Mouse (Mus musculus) small intestine, adult 2 months (tissue): ENCODE measurements around the gene Slc22a15. TPM values are rescaled to one million over a fixed set of nuclear protein-coding genes. Genes with fewer than 3 reads are reported as not detected.

ENCODE experiments used
- H3K27ac ChIP-seq: fragments of 200-500 bp; 2 replicates; pipeline ENCODE4 v1.5.1; 2012; ENCODE audit warnings: low read depth, low read length, control low read depth, inconsistent platforms; ENCODE audit not compliant: insufficient read depth
- H3K27me3 ChIP-seq: fragments of 200-500 bp; 2 replicates; pipeline ENCODE4 v1.6.1; 2012; ENCODE audit warnings: mild to moderate bottlenecking, moderate library complexity, low read length, inconsistent platforms; ENCODE audit not compliant: control insufficient read depth, insufficient read depth
- H3K36me3 ChIP-seq: fragments of 200-500 bp; 2 replicates; pipeline ENCODE4 v1.6.1; 2012; ENCODE audit warnings: mild to moderate bottlenecking, low read length, control low read depth, inconsistent platforms; ENCODE audit not compliant: control insufficient read depth, insufficient read depth
- H3K4me1 ChIP-seq: fragments of 200-500 bp; 2 replicates; pipeline ENCODE4 v1.6.1; 2012; ENCODE audit warnings: low read length, inconsistent platforms, mixed read lengths; ENCODE audit not compliant: control insufficient read depth, insufficient read depth, insufficient read length
- H3K4me3 ChIP-seq: fragments of 200-500 bp; 2 replicates; pipeline ENCODE4 v1.5.1; 2012; ENCODE audit warnings: low read depth, mild to moderate bottlenecking, control low read depth, inconsistent platforms, low read length, moderate library complexity
- CTCF ChIP-seq: fragments of 200-500 bp; IDR thresholded peaks from 2 replicates; pipeline ENCODE4 v1.5.1; 2012; ENCODE audit warnings: low read depth, mild to moderate bottlenecking, control low read depth, inconsistent platforms, low read length, moderate library complexity, mixed read lengths; ENCODE audit not compliant: insufficient replicate concordance, insufficient read length; ENCODE audit errors: extremely low read depth
- POLR2A ChIP-seq: fragments of 200-500 bp; IDR thresholded peaks from 2 replicates; pipeline ENCODE4 v1.6.1; 2012; ENCODE audit warnings: low read depth, mild to moderate bottlenecking, control low read depth, inconsistent platforms, low read length, moderate library complexity
- WGBS: fragments of 180-500 bp; shearing (Covaris S2); methylation state at CpG from one replicate; pipeline ENCODE4 v1.1.7; 2018; 5-methylcytosine and 5-hydroxymethylcytosine counted together
- polyA plus RNA-seq: library from polyadenylated mRNA; depleted of rRNA; stranded (reverse); fragments of >200 nt; gene quantifications from 2 replicates; pipeline ENCODE4 v1.2.3, GENCODE M21; 2012

Gene Slc22a15
- polyA plus RNA-seq, 1 experiment, result 4.9 TPM

- H3K4me3 ChIP-seq, result no peak overlapping the region
- 76% methylated on average over 5 of the region's 5 CpGs for WGBS
- no peaks in the 10 kb centered on the region for H3K27me3 ChIP-seq
- H3K36me3 ChIP-seq, result 0 out of 2 replicates have a peak, but pooled peaks cover 3% of the 10 kb centered on the region
- no peak for TF ChIP-seq POLR2A
- no peak overlapping the region for H3K27ac ChIP-seq
- peaks cover 6% of the 10 kb centered on the region; the same call in 1 of the 2 replicates for H3K4me1 ChIP-seq
Measured at GRCm38 (mm10) chr3:101916525-101916924, 7.7 kb downstream of the Slc22a15 start.

- TF ChIP-seq POLR2A, result no peak
- TF ChIP-seq CTCF, result no peak
- no peak overlapping the region for H3K27ac ChIP-seq
- H3K27me3 ChIP-seq, result no peaks in the 10 kb centered on the region
- no peak overlapping the region for H3K4me3 ChIP-seq
- peaks cover 3% of the 10 kb centered on the region; the same call in 1 of the 2 replicates for H3K36me3 ChIP-seq
- 77% methylated on average over 14 of the region's 14 CpGs for WGBS
- H3K4me1 ChIP-seq, result peaks cover 6% of the 10 kb centered on the region; the same call in 1 of the 2 replicates
Measured at GRCm38 (mm10) chr3:101915048-101915801, 9.0 kb downstream of the Slc22a15 start.

- Histone ChIP-seq H3K27ac (no peak overlapping the region), H3K4me1 (peaks cover 6% of the 10 kb centered on the region; the same call in 1 of the 2 replicates), H3K36me3 (peaks cover 3% of the 10 kb centered on the region; the same call in 1 of the 2 replicates), H3K27me3 (no peaks in the 10 kb centered on the region), H3K4me3 (no peak overlapping the region)
- 84% methylated on average over 5 of the region's 5 CpGs for WGBS
- TF ChIP-seq POLR2A, result no peak
- no peak for TF ChIP-seq CTCF
Measured at GRCm38 (mm10) chr3:101914266-101914665, 10.0 kb downstream of the Slc22a15 start.

GRCm38 (mm10) chr3:101912041-101912440 lies 12.2 kb downstream of the Slc22a15 start:
- 86% methylated on average over 6 of the region's 6 CpGs for WGBS
- no peaks in the 10 kb centered on the region for H3K4me1 ChIP-seq
- no peak overlapping the region for H3K4me3 ChIP-seq
- peaks cover 3% of the 10 kb centered on the region; the same call in 1 of the 2 replicates for H3K36me3 ChIP-seq
- H3K27me3 ChIP-seq, result no peaks in the 10 kb centered on the region
- H3K27ac ChIP-seq, result no peak overlapping the region
- TF ChIP-seq CTCF (no peak), POLR2A (no peak)

GRCm38 (mm10) chr3:101907049-101907448 lies 17.2 kb downstream of the Slc22a15 start:
- no peak overlapping the region for H3K4me3 ChIP-seq
- no peaks in the 10 kb centered on the region for H3K27me3 ChIP-seq
- TF ChIP-seq CTCF (no peak), POLR2A (no peak)
- H3K27ac ChIP-seq, result no peak overlapping the region
- H3K4me1 ChIP-seq, result no peaks in the 10 kb centered on the region
- H3K36me3 ChIP-seq, result no peaks in the 10 kb centered on the region; the same call in 1 of the 2 replicates
- WGBS, result 49% methylated on average over 2 of the region's 2 CpGs

GRCm38 (mm10) chr3:101904776-101905175 lies 19.5 kb downstream of the Slc22a15 start:
- no peak for TF ChIP-seq CTCF
- no peak for TF ChIP-seq POLR2A
- Histone ChIP-seq H3K36me3 (no peaks in the 10 kb centered on the region), H3K27me3 (no peaks in the 10 kb centered on the region), H3K4me1 (no peaks in the 10 kb centered on the region), H3K4me3 (no peak overlapping the region), H3K27ac (no peak overlapping the region)
- WGBS, result 86% methylated on average over 7 of the region's 7 CpGs

GRCm38 (mm10) chr3:101903091-101903490 lies 21.2 kb downstream of the Slc22a15 start:
- H3K27ac ChIP-seq, result no peak overlapping the region
- WGBS, result 89% methylated on average over 5 of the region's 5 CpGs

More at GRCm38 (mm10) chr3:101903091-101903490, 21.2 kb downstream of the Slc22a15 start:
- no peak for TF ChIP-seq POLR2A
- no peak for TF ChIP-seq CTCF
- Histone ChIP-seq H3K27me3 (no peaks in the 10 kb centered on the region), H3K4me1 (no peaks in the 10 kb centered on the region), H3K36me3 (no peaks in the 10 kb centered on the region), H3K4me3 (no peak overlapping the region)
